Mouse (Mus musculus) cerebellum, adult 2 months (tissue): ENCODE data around the gene Pole4.

Experiments
- CTCF ChIP-seq: fragments of 200-500 bp; IDR thresholded peaks from 2 replicates; pipeline ENCODE4 v1.5.1; 2011; ENCODE audit warnings: low read depth, mild to moderate bottlenecking, control low read depth, low read length, moderate library complexity, borderline replicate concordance; ENCODE audit not compliant: insufficient read depth
- POLR2A ChIP-seq: fragments of 200-500 bp; IDR thresholded peaks from 2 replicates; pipeline ENCODE4 v1.6.1; 2011; ENCODE audit warnings: low read length, control low read depth, borderline replicate concordance; ENCODE audit not compliant: insufficient read depth

- TF ChIP-seq CTCF = no peak
- TF ChIP-seq POLR2A = no peak
Measured at GRCm38 (mm10) chr6:82575445-82575844, 129.7 kb downstream of the Pole4 start.
